Mouse (Mus musculus) heart, adult 2 months (tissue): Measurements from ENCODE around the gene Fgfbp1. TPM values are rescaled to one million over a fixed set of nuclear protein-coding genes. Genes with fewer than 3 reads are reported as not detected.

Source experiments
- DNase-seq, 2 experiments: peaks; one replicate each; pipeline ENCODE4 v3.0.0; 2021
- H3K27ac ChIP-seq: fragments of 200-600 bp; 2 replicates; pipeline ENCODE4 v1.8.1; 2022
- H3K27me3 ChIP-seq: fragments of 200-500 bp; 2 replicates; pipeline ENCODE4 v1.6.1; 2012; ENCODE audit warnings: mild to moderate bottlenecking, low read length, inconsistent platforms, mixed read lengths; ENCODE audit not compliant: control insufficient read depth, insufficient read depth
- H3K36me3 ChIP-seq: fragments of 200-500 bp; 2 replicates; pipeline ENCODE4 v1.6.1; 2012; ENCODE audit warnings: low read length, inconsistent platforms; ENCODE audit not compliant: control insufficient read depth, insufficient read depth
- H3K4me1 ChIP-seq: fragments of 200-500 bp; 2 replicates; pipeline ENCODE4 v1.6.1; 2011; ENCODE audit warnings: low read length; ENCODE audit not compliant: control insufficient read depth, insufficient read depth
- H3K4me3 ChIP-seq: fragments of 200-600 bp; 2 replicates; pipeline ENCODE4 v1.8.1; 2022
- H3K79me2 ChIP-seq: fragments of 200-500 bp; replicated peaks from 2 replicates; pipeline ENCODE4 v1.6.1; 2012; ENCODE audit warnings: mild to moderate bottlenecking, inconsistent platforms, low read length, moderate library complexity, mixed read lengths; ENCODE audit not compliant: control insufficient read depth, insufficient read depth
- H3K9ac ChIP-seq: fragments of 200-500 bp; 2 replicates; pipeline ENCODE4 v1.6.1; 2012; ENCODE audit warnings: low read depth, mild to moderate bottlenecking, control low read depth, inconsistent platforms, low read length, mixed read lengths
- CTCF ChIP-seq: fragments of 200-600 bp; IDR thresholded peaks from 2 replicates; pipeline ENCODE4 v1.8.1; 2022; ENCODE audit warnings: antibody characterized with exemption, mild to moderate bottlenecking, moderate library complexity
- EP300 ChIP-seq: fragments of 200-500 bp; IDR thresholded peaks from 2 replicates; pipeline ENCODE4 v1.6.1; 2011; ENCODE audit warnings: low read depth, low read length, control low read depth; ENCODE audit not compliant: insufficient read depth
- POLR2A ChIP-seq: fragments of 200-500 bp; IDR thresholded peaks from 2 replicates; pipeline ENCODE4 v1.6.1; 2011; ENCODE audit warnings: mild to moderate bottlenecking, low read depth, low read length, control low read depth; ENCODE audit not compliant: insufficient read depth
- WGBS: fragments of 180-500 bp; shearing (Covaris S2); methylation state at CpG from one replicate; pipeline ENCODE4 v1.1.7; 2018; 5-methylcytosine and 5-hydroxymethylcytosine counted together
- intact Hi-C: fragments of 180-260 bp; cut with DNase I; formaldehyde crosslinking; loops from one replicate; pipeline ENCODE4 v1.15.1; 2025
- polyA plus RNA-seq: library from polyadenylated mRNA; depleted of rRNA; stranded (reverse); fragments of >200 nt; gene quantifications from 2 replicates; pipeline ENCODE4 v1.2.3, GENCODE M21; 2012
- total RNA-seq, 2 experiments: library from RNA; stranded (reverse); gene quantifications; 2 replicates each; pipeline ENCODE4 v1.2.3; 2021

Gene Fgfbp1
- total and polyA plus RNA-seq, 3 experiments: 0.16 TPM; not detected in 2

DNA sequence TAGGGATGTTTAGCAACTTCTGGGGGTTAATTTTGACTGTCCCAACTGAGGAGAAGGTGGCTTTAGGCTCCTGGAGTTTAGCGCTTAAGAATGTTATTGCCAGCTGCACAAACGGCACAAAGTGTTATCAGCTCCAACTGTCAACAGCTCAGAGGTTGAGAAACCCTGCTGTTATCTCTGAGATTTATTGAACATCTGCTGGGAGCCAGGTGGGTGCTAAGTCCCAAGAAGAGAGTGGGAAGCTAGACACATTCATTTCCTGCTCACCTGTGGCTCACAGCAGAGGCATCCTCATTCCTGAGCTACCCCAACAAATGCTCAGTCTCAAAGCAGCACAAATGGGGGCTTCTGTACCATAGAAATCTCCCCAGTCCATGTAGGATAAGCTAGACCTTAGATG, 10.4 kb downstream of the Fgfbp1 start:
- 30% methylated on average over 2 of the region's 2 CpGs for WGBS
- no peaks in the 10 kb centered on the region for H3K79me2 ChIP-seq
- TF ChIP-seq POLR2A (no peak), EP300 (no peak), CTCF (no peak)
- H3K9ac ChIP-seq: no peak overlapping the region
- H3K4me1 ChIP-seq: no peaks in the 10 kb centered on the region
- no peak for DNase-seq
- H3K27ac ChIP-seq: no peak overlapping the region
- intact Hi-C loops: no loop called here
- H3K36me3 ChIP-seq: no peaks in the 10 kb centered on the region
- no peak overlapping the region for H3K4me3 ChIP-seq
- H3K27me3 ChIP-seq: no peaks in the 10 kb centered on the region

- whole genome bisulfite sequencing: 44% methylated on average over 2 of the region's 2 CpGs
- no peak for TF ChIP-seq CTCF
- TF ChIP-seq EP300: no peak
- TF ChIP-seq POLR2A: no peak
- Histone ChIP-seq H3K27me3 (no peaks in the 10 kb centered on the region), H3K36me3 (no peaks in the 10 kb centered on the region), H3K9ac (no peak overlapping the region), H3K4me1 (no peaks in the 10 kb centered on the region), H3K27ac (no peak overlapping the region), H3K79me2 (no peaks in the 10 kb centered on the region), H3K4me3 (no peak overlapping the region)
- no peak for DNase-seq
- intact Hi-C loops: no loop called here
Observed at GRCm38 (mm10) chr5:43970532-43970931, 11.0 kb downstream of the Fgfbp1 start.

- Histone ChIP-seq H3K27me3 (no peaks in the 10 kb centered on the region), H3K36me3 (no peaks in the 10 kb centered on the region), H3K9ac (no peak overlapping the region), H3K4me1 (no peaks in the 10 kb centered on the region), H3K79me2 (no peaks in the 10 kb centered on the region), H3K4me3 (no peak overlapping the region), H3K27ac (no peak overlapping the region)
- intact Hi-C loops: no loop called here
- 80% methylated on average over 2 of the region's 2 CpGs for WGBS
- TF ChIP-seq POLR2A (no peak), CTCF (no peak), EP300 (no peak)
- DNase-seq: no peak
Observed at GRCm38 (mm10) chr5:43968634-43969033, 12.9 kb downstream of the Fgfbp1 start.

DNA sequence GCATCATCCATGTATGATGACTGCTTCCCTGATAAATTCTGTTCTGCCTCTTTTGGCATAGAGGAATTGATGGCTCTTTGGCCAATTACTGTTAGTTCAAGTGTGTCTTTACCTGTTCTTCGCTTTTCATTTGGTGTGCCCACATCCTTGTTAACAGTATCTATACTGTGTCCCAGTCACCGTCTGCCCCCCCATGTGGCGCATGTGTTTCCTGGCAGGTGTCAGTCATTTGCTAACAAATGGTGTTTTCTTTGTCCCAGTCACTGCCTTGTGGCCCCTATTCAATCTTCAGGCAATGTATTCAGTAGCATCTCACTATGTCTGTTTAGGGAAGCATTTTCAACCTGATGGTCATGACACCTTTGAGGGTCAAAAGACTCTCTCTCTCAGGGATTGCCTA, 20.5 kb downstream of the Fgfbp1 start:
- 77% methylated on average over 3 of the region's 3 CpGs for WGBS

GRCm38 (mm10) chr5:43959884-43960440, 21.6 kb downstream of the Fgfbp1 start:
- Histone ChIP-seq H3K9ac (no peak overlapping the region), H3K27me3 (no peaks in the 10 kb centered on the region)

More for the DNA sequence above, 20.5 kb downstream of the Fgfbp1 start:
- Histone ChIP-seq H3K27ac (no peak overlapping the region), H3K27me3 (no peaks in the 10 kb centered on the region), H3K4me1 (no peaks in the 10 kb centered on the region), H3K9ac (no peak overlapping the region), H3K4me3 (no peak overlapping the region), H3K79me2 (no peaks in the 10 kb centered on the region), H3K36me3 (no peaks in the 10 kb centered on the region)
- TF ChIP-seq EP300: no peak
- no peak for TF ChIP-seq CTCF
- TF ChIP-seq POLR2A: no peak
- no peak for DNase-seq
- intact Hi-C loops: no loop called here

GRCm38 (mm10) chr5:43953241-43953640, 28.3 kb downstream of the Fgfbp1 start:
- intact Hi-C loops: no loop called here
- 67% methylated on average over 1 of the region's 1 CpGs for WGBS
- no peak for DNase-seq
- Histone ChIP-seq H3K36me3 (no peaks in the 10 kb centered on the region), H3K4me3 (no peak overlapping the region), H3K9ac (no peak overlapping the region), H3K79me2 (no peaks in the 10 kb centered on the region), H3K27me3 (no peaks in the 10 kb centered on the region), H3K4me1 (peaks cover 2% of the 10 kb centered on the region; the same call in 1 of the 2 replicates), H3K27ac (no peak overlapping the region)
- TF ChIP-seq EP300 (no peak), POLR2A (no peak), CTCF (no peak)

More at GRCm38 (mm10) chr5:43959884-43960440, 21.6 kb downstream of the Fgfbp1 start:
- no peak for DNase-seq
- no peaks in the 10 kb centered on the region for H3K79me2 ChIP-seq
- intact Hi-C loops: no loop called here
- no peak overlapping the region for H3K27ac ChIP-seq
- no peaks in the 10 kb centered on the region for H3K36me3 ChIP-seq
- no peak overlapping the region for H3K4me3 ChIP-seq
- no peaks in the 10 kb centered on the region for H3K4me1 ChIP-seq
- no peak for TF ChIP-seq CTCF
- TF ChIP-seq POLR2A: no peak
- no peak for TF ChIP-seq EP300
- WGBS: 72% methylated on average over 3 of the region's 3 CpGs
